Mouse (Mus musculus): ENCODE measurements at regions not wholly inside any gene's neighbourhood (a gene's known extent, or its start where the extent isn't known, plus 50 kb on each side); places are given as distances from the start of the nearest gene placed in this dataset.

DNA sequence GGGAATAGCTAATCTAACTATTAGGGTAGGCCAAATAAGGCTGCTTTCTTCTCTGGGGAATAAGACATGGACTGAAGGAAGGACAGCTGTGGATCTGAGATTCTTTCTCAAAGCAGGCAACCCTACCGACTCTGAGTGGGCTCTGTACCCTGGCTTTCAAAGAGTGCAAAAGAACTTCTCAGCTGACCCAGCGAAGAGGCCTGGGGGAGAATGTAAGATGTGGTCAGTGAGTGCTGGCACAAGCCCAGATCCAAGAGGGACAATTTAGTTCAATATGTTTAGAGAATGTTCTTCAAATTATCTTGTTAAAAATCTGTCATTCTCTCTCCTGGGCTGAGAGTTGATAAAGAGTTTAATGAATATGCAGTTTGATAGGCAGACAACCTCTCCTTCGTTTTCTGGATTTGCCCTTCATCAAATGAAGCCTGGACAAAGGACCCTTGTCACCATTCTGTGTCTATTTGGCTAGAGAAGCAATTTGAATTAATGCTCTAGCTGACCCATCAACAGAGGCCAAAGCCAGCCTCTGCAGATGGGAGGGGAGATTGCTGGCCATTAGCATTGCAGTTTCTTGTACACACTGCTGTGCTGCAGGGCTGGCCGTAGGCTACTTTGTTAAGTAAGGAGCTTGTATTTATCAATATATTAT is 509.8 kb downstream of the Igsf11 start:
- ATAC-seq: no peak
- Histone ChIP-seq H3K9ac (ENCODE audit: low read depth, low read length) (no peak overlapping the region), H3K27ac (ENCODE audit: low read length) (no peak overlapping the region), H3K27me3 (replicated peaks; ENCODE audit: control insufficient read depth, insufficient read depth, low read length) (no peaks in the 10 kb centered on the region), H3K9me3 (ENCODE audit: control insufficient read depth, low read length) (no peaks in the 10 kb centered on the region), H3K4me1 (ENCODE audit: control insufficient read depth, insufficient read depth, low read length) (no peaks in the 10 kb centered on the region), H3K36me3 (ENCODE audit: control insufficient read depth, insufficient read depth, low read length) (no peaks in the 10 kb centered on the region), H3K4me2 (ENCODE audit: low read depth, low read length) (no peak overlapping the region), H3K4me3 (ENCODE audit: low read length) (no peak overlapping the region)
- 65% methylated on average over 4 of the region's 4 CpGs for WGBS

DNA sequence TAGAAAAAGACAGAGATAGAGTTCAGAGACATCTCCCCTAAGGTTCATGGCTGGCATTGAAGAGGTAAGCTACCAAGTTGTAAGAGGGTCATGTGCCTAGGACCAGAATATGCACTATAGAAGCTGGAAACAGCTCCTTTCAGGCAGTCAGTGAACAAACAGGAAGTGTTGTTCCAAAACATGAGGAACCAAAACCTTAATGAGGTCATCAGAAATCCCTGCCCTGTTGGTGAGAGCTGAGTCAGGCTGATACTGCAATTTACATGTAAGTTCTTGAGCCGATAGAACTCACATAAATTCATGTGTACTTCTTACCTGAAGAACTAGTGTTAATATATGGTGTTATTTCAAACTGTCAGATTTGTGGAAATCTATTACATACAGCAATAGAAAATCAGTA is 539.1 kb downstream of the Igsf11 start:
- H3K4me3 ChIP-seq (ENCODE audit: low read length): no peak overlapping the region
- no peak overlapping the region for H3K27ac ChIP-seq (ENCODE audit: low read length)
- no peak overlapping the region for H3K9ac ChIP-seq (ENCODE audit: low read depth, low read length)
- ATAC-seq: no peak
- no peaks in the 10 kb centered on the region for H3K9me3 ChIP-seq (ENCODE audit: control insufficient read depth, low read length)
- H3K36me3 ChIP-seq (ENCODE audit: control insufficient read depth, insufficient read depth, low read length): no peaks in the 10 kb centered on the region
- H3K4me2 ChIP-seq (ENCODE audit: low read depth, low read length): no peak overlapping the region
- no peaks in the 10 kb centered on the region for H3K4me1 ChIP-seq (ENCODE audit: control insufficient read depth, insufficient read depth, low read length)
- 94% methylated on average over 1 of the region's 1 CpGs for WGBS
- H3K27me3 ChIP-seq (replicated peaks; ENCODE audit: control insufficient read depth, insufficient read depth, low read length): no peaks in the 10 kb centered on the region

DNA sequence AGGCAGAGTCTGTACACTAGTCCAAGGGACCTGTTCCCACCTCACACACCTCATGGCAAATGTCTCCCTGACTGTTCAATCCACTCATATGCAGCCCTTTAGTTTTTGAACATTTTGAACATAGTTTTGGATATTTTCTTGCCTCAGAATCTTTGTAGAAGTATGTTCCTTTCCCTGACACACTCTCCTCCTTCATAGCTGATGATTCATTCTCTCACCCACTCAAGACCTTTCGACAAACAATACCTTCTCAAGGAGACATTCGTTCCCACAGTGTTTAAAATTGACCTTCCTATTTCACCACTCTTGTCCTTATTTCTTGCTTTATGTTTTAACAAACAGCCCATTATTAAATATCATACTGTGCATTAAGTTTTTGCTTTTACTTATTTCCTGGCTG is 538.4 kb upstream of the Lsamp start:
- Histone ChIP-seq H3K27me3 (replicated peaks; ENCODE audit: control insufficient read depth, insufficient read depth, low read length) (no peaks in the 10 kb centered on the region), H3K9me3 (ENCODE audit: control insufficient read depth, low read length) (no peaks in the 10 kb centered on the region), H3K36me3 (ENCODE audit: control insufficient read depth, insufficient read depth, low read length) (no peaks in the 10 kb centered on the region), H3K4me1 (ENCODE audit: control insufficient read depth, insufficient read depth, low read length) (no peaks in the 10 kb centered on the region), H3K9ac (ENCODE audit: low read depth, low read length) (no peak overlapping the region), H3K4me3 (ENCODE audit: low read length) (no peak overlapping the region), H3K4me2 (ENCODE audit: low read depth, low read length) (no peak overlapping the region), H3K27ac (ENCODE audit: low read length) (no peak overlapping the region)
- WGBS: 84% methylated on average over 2 of the region's 2 CpGs
- no peak for ATAC-seq

DNA sequence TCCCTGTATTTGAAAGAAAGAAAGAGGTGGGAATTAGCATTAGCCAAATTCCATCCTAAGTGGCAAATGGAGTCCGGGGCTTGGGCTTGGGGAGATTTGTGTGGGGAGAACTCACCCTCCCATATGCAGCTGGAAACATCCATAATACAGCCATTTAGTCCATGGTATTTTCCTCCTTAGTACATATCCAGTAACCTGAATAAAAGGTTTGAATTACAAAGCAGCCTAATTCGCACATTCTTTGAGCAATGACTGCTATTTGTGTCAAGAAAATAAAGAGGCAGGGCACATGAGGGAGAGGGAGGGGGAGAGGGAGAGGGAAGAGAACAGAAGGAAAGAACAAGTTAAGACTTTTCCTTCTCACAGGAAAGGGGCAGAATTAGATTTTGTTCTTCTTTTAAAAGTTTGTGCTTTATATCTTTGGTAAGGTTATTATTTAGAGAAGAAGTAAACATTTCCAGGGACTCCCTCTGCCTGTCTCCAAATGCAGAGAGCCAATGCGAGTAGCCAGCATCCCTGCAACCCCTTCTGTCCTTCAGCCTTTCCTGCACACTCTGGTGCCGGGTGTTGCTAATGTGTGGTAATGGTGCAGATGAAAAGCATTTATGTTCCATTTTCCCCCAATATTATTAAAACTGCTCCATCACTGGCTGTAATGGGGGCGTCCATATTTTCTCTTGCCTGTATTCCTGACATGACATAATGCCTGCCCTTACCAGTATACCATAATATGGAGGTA is 530.6 kb upstream of the Lsamp start:
- ATAC-seq: no peak
- H3K4me1 ChIP-seq (ENCODE audit: control insufficient read depth, insufficient read depth, low read length): no peaks in the 10 kb centered on the region
- no peaks in the 10 kb centered on the region for H3K9me3 ChIP-seq (ENCODE audit: control insufficient read depth, low read length)
- H3K4me3 ChIP-seq (ENCODE audit: low read length): no peak overlapping the region
- 60% methylated on average over 5 of the region's 5 CpGs for WGBS
- H3K4me2 ChIP-seq (ENCODE audit: low read depth, low read length): no peak overlapping the region
- H3K36me3 ChIP-seq (ENCODE audit: control insufficient read depth, insufficient read depth, low read length): no peaks in the 10 kb centered on the region
- H3K27me3 ChIP-seq (replicated peaks; ENCODE audit: control insufficient read depth, insufficient read depth, low read length): no peaks in the 10 kb centered on the region
- no peak overlapping the region for H3K27ac ChIP-seq (ENCODE audit: low read length)
- no peak overlapping the region for H3K9ac ChIP-seq (ENCODE audit: low read depth, low read length)

Measured in intestine, embryonic 16.5 days (tissue).